Mouse (Mus musculus) ES-Bruce4 (cell line): ENCODE data around the gene Clcn6. TPM values are rescaled to one million over a fixed set of nuclear protein-coding genes. Genes with fewer than 3 reads are reported as not detected.
"Not testable (repeated sequence)": the region's sequence is repeated elsewhere in the genome, so short reads cannot be mapped to it uniquely, and the experiment has no call there.

Experiments
- H3K27ac ChIP-seq: 2 replicates; pipeline ENCODE4 v1.5.1; 2012; ENCODE audit warnings: low read length, inconsistent platforms; ENCODE audit not compliant: insufficient read depth
- H3K27me3 ChIP-seq: 2 replicates; pipeline ENCODE4 v1.6.1; 2012; ENCODE audit warnings: mild to moderate bottlenecking, low read length, inconsistent platforms; ENCODE audit not compliant: control insufficient read depth, poor library complexity, insufficient read depth, severe bottlenecking
- H3K36me3 ChIP-seq: 2 replicates; pipeline ENCODE4 v1.6.1; 2012; ENCODE audit warnings: inconsistent platforms, mild to moderate bottlenecking, low read length, moderate library complexity; ENCODE audit not compliant: control insufficient read depth, poor library complexity, insufficient read depth, severe bottlenecking
- H3K4me1 ChIP-seq: one replicate; pipeline ENCODE4 v1.8.1; 2011; ENCODE audit warnings: low read length; ENCODE audit not compliant: control insufficient read depth, insufficient read depth
- H3K4me3 ChIP-seq: 2 replicates; pipeline ENCODE4 v1.5.1; 2011; ENCODE audit warnings: low read depth, mild to moderate bottlenecking, low read length
- H3K9ac ChIP-seq: 2 replicates; pipeline ENCODE4 v1.6.1; 2012; ENCODE audit warnings: low read depth, mild to moderate bottlenecking, inconsistent platforms; ENCODE audit not compliant: poor library complexity, severe bottlenecking
- H3K9me3 ChIP-seq: replicated peaks from 2 replicates; pipeline ENCODE4 v1.6.1; 2012; ENCODE audit warnings: mild to moderate bottlenecking, low read length, inconsistent platforms; ENCODE audit not compliant: control insufficient read depth, poor library complexity, insufficient read depth, severe bottlenecking
- CTCF ChIP-seq: IDR thresholded peaks from one replicate; pipeline ENCODE4 v1.8.1; 2011; ENCODE audit warnings: low read depth, low read length
- EP300 ChIP-seq: IDR thresholded peaks from 2 replicates; pipeline ENCODE4 v1.6.1; 2011; ENCODE audit warnings: low read depth, low read length; ENCODE audit not compliant: insufficient read depth
- POLR2A ChIP-seq: IDR thresholded peaks from one replicate; pipeline ENCODE4 v1.8.1; 2011; ENCODE audit warnings: low read length; ENCODE audit not compliant: insufficient read depth
- polyA plus RNA-seq: library from polyadenylated mRNA; stranded (reverse); fragments of >200 nt; gene quantifications from 2 replicates; pipeline ENCODE4 v1.2.4, GENCODE M21; 2011; ENCODE audit warnings: low read depth; ENCODE audit not compliant: missing spikeins, insufficient read depth, insufficient read length

Gene Clcn6
- polyA plus RNA-seq, 1 experiment = 16.7 TPM

DNA sequence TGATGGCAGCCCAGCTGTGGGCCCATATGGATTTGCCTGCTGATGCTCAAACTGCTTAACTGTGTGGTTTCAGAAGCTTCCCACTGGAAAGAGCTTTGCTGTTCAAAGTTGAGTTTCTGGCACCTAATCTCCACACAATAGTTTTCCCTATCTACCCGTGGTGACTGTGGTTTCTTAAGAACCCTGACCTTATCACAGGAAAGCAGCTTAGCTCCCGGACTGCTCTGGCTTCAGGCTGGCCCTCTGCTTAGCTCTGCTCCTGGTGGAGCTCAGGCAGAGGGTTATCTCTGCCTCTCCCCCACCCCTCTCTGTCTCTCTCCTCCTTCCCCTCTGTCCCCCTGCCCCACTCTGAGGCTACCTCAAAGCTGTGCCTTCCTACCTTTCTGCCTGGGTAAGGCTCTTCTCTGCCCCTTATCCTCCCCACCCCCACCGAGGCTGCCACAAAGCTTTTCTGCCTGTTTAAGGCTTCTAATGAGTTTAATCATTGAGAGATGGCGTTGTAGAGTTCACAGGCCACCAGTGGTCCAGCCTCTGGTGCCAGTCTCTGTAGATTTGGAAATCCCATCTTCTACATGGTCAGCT, 7.9 kb upstream of the Clcn6 start:
- H3K9ac ChIP-seq = no peak overlapping the region
- H3K27ac ChIP-seq = no peak overlapping the region
- no peaks in the 10 kb centered on the region for H3K9me3 ChIP-seq
- H3K27me3 ChIP-seq = no peaks in the 10 kb centered on the region
- TF ChIP-seq CTCF = no peak
- TF ChIP-seq EP300 = no peak
- no peak for TF ChIP-seq POLR2A
- H3K4me3 ChIP-seq = no peak overlapping the region
- no peaks in the 10 kb centered on the region for H3K4me1 ChIP-seq
- peaks cover 12% of the 10 kb centered on the region; the same call in 1 of the 2 replicates for H3K36me3 ChIP-seq

DNA sequence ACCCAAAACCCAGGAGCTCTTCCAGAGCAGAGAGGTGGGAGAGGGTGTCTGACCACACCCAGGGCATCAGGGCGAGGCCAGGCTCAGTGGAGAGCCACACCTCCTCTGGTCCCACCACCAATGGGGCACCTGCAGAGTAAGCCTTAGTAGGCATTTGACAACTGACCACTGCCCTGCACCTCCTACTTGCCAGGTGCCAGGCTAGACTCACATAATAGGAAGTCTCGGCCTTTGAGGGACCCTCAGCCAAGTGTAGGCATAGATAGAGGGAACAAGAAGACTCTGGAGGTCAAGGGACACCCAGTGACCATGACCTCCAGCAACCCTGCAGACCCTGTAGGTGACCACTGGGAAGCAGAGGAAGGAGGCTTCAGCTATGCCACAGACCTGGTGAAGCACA, 5.5 kb upstream of the Clcn6 start:
- H3K9me3 ChIP-seq = no peaks in the 10 kb centered on the region
- H3K4me1 ChIP-seq = peaks cover 5% of the 10 kb centered on the region
- no peak for TF ChIP-seq CTCF
- no peak for TF ChIP-seq POLR2A
- TF ChIP-seq EP300 = no peak
- H3K27me3 ChIP-seq = no peaks in the 10 kb centered on the region
- H3K27ac ChIP-seq = no peak overlapping the region
- peaks cover 11% of the 10 kb centered on the region; the same call in 1 of the 2 replicates for H3K36me3 ChIP-seq
- H3K9ac ChIP-seq = no peak overlapping the region
- H3K4me3 ChIP-seq = no peak overlapping the region

DNA sequence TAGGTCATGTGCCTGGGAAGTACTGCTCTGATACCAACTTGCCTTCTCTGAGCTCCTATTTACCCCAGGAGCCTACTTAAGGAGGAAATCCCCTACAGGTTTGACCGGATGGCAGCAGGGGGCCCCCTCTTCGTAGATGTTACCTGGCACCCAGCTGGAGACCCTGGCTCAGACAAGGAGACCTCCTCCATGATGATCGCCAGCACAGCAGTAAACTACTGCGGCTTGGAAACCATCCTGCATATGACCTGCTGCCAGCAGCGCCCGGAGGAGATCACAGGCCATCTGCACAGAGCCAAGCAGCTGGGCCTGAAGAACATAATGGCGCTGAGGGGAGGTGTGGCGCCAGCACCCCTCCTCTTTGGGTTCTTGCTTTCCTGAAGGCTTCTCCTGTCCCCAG, 4.7 kb upstream of the Clcn6 start:
- H3K4me3 ChIP-seq, H3K4me1 ChIP-seq, H3K27me3 ChIP-seq, H3K9ac ChIP-seq, H3K9me3 ChIP-seq, H3K27ac ChIP-seq: not testable (repeated sequence)
- H3K36me3 ChIP-seq = peaks cover 11% of the 10 kb centered on the region; the same call in 1 of the 2 replicates

DNA sequence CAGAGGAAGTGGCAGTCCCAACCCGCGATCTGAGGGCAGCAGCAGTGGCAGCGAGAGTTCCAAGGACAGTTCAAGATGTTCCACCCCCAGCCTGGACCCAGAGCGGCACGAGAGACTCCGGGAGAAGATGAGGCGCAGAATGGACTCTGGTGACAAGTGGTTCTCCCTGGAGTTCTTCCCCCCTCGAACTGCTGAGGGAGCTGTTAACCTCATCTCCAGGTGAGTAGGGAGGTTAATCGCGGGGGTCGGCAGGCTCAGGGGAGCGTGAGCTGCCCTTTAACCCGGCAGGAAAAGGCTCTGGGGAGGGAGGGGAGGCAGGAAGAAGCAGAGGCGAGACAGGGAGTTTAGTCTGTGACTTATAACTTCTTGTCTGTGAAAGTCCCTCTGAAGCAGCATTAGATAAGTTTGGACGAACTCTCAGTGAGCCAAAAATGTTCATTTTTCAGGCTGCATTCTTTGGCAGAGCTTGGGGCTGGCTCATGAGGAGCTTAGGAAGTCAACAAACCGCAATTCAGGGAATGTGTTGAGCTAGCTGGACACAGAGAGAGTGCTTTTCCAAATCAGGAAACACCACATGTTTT, 3.1 kb upstream of the Clcn6 start:
- peaks cover 11% of the 10 kb centered on the region; the same call in 1 of the 2 replicates for H3K36me3 ChIP-seq
- H3K27me3 ChIP-seq = no peaks in the 10 kb centered on the region
- no peaks in the 10 kb centered on the region for H3K9me3 ChIP-seq
- peak overlapping the region; percentile 69 for H3K9ac ChIP-seq
- peaks cover 7% of the 10 kb centered on the region for H3K4me1 ChIP-seq
- no peak overlapping the region for H3K27ac ChIP-seq
- TF ChIP-seq CTCF (no peak), EP300 (no peak), POLR2A (no peak)
- H3K4me3 ChIP-seq = peak overlapping the region; percentile 52

DNA sequence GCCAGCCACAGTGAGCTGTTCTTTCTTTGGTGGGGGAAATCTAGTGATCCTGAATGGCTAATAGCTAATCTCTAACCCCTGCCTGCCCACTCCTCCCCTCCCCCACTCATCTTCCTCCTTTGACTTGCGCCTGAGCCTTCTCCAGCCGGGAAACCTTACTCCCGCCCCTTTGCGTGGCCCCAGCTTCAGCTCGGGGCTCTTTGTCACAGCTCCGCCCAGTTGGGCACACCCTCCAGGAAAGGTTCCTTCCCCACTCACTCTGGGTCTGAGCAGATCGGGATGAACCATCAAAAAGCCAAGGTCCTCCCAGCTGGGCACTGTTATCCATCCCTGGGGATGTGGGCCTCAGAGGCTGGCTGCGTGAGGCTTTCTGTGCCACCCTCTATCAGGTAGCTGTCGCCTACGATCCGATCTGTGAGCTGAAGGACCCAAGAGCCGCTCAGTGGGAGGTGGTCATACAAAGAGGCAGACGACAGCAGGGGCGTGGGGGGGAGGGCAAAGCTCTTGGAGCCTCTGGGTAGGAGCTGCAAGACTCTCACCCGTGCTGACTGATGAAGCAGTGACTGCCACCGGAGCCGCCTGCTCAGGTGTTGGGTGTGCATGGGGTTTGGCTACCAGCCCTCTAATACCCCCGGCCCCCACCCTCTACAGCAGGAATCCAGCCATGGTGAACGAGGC, 2.5 kb upstream of the Clcn6 start:
- Histone ChIP-seq H3K9ac (peak overlapping the region; percentile 69), H3K4me1 (peaks cover 7% of the 10 kb centered on the region), H3K9me3 (no peaks in the 10 kb centered on the region), H3K4me3 (peak overlapping the region; percentile 52), H3K36me3 (peaks cover 11% of the 10 kb centered on the region; the same call in 1 of the 2 replicates), H3K27me3 (no peaks in the 10 kb centered on the region), H3K27ac (peak overlapping the region; percentile 31; the same call in 1 of the 2 replicates)
- TF ChIP-seq POLR2A (no peak), CTCF (no peak), EP300 (0 out of 2 replicates have a peak, but pooled peaks have one; percentile 17)

DNA sequence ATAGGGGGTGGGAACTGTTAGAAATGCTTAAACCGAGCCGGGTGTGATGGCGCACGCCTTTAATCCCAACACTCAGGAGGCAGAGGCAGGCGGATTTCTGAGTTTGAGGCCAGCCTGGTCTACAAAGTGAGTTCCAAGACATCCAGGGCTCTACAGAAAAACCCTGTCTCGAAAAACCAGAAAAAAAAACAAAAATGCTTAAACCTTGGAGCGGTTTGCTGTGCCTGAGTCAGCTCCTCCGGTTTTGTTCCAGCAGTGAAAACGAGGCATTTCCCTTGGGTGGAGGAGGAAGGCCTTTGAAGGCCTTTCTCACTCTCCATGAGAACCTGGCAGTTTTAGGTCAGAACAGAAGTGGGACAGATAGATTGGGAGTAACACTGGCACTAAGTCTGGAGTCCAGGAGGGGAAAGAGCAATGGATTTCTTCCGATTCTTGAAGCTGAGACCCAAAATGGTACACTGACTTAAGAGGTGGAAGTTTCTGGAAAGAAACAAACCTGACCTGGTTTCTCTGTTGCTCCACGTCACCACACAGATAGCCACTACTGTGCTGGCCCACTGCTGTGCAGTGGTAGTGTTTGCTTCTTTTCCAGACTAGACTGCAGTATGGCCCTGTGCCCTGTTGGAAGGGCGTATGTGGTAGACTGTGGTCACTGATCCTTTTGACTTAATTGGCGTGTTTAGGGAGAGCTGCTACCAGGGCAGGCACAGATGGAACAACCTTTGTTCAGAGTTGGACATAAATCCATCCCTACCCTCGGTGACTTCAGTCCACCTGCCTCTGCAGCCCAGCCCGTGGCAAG, 1.6 kb upstream of the Clcn6 start:
- Histone ChIP-seq H3K4me1 (peaks cover 7% of the 10 kb centered on the region), H3K36me3 (peaks cover 11% of the 10 kb centered on the region; the same call in 1 of the 2 replicates), H3K4me3 (peak overlapping the region; percentile 86), H3K9me3 (no peaks in the 10 kb centered on the region), H3K27ac (peak overlapping the region; percentile 31; the same call in 1 of the 2 replicates), H3K27me3 (no peaks in the 10 kb centered on the region), H3K9ac (peak overlapping the region; percentile 69)
- TF ChIP-seq EP300 (no peak), POLR2A (no peak), CTCF (no peak)
